Mouse (Mus musculus) midbrain, embryonic 11.5 days (tissue): ENCODE results near the gene Colq. TPM values are rescaled to one million over a fixed set of nuclear protein-coding genes. Genes with fewer than 3 reads are reported as not detected.

Experiments
- ATAC-seq: fragments of 200-750 bp; cut with Nextera tagmentation; 2 replicates; pipeline ENCODE4 v1.8.0; 2017; ENCODE audit warnings: moderate TSS enrichment, moderate library complexity; ENCODE audit not compliant: low FRiP score
- DNase-seq: peaks from one replicate; pipeline ENCODE4 v3.0.0; 2015; ENCODE audit warnings: low spot score; ENCODE audit errors: missing footprints
- H3K27ac ChIP-seq: fragments of 300-500 bp; sonication (generic); 2 replicates; pipeline ENCODE4 v1.5.1; 2014; ENCODE audit warnings: low read depth, low read length
- H3K27me3 ChIP-seq: fragments of 300-500 bp; sonication (generic); 2 replicates; pipeline ENCODE4 v1.6.1; 2014; ENCODE audit warnings: mild to moderate bottlenecking, low read length, moderate library complexity, mixed read lengths; ENCODE audit not compliant: control insufficient read depth, insufficient read depth
- H3K36me3 ChIP-seq: fragments of 300-500 bp; sonication (generic); 2 replicates; pipeline ENCODE4 v1.6.1; 2014; ENCODE audit warnings: mild to moderate bottlenecking, low read length, moderate library complexity, mixed read lengths; ENCODE audit not compliant: control insufficient read depth, insufficient read depth
- H3K4me1 ChIP-seq: fragments of 300-500 bp; sonication (generic); 2 replicates; pipeline ENCODE4 v1.6.1; 2014; ENCODE audit warnings: low read length; ENCODE audit not compliant: control insufficient read depth, insufficient read depth
- H3K4me2 ChIP-seq: fragments of 300-500 bp; sonication (generic); 2 replicates; pipeline ENCODE4 v1.6.1; 2014; ENCODE audit warnings: mild to moderate bottlenecking, moderate library complexity
- H3K4me3 ChIP-seq: fragments of 300-500 bp; sonication (generic); 2 replicates; pipeline ENCODE4 v1.5.1; 2014; ENCODE audit warnings: low read depth, low read length
- H3K9ac ChIP-seq: fragments of 300-500 bp; sonication (generic); 2 replicates; pipeline ENCODE4 v1.6.1; 2014; ENCODE audit warnings: low read length
- H3K9me3 ChIP-seq: fragments of 300-500 bp; sonication (generic); 2 replicates; pipeline ENCODE4 v1.6.1; 2016; ENCODE audit warnings: low read length; ENCODE audit not compliant: control insufficient read depth
- WGBS: fragments of 180-500 bp; shearing (Covaris S2); extraction: QIAGEN DNeasy Blood & Tissue Kit; methylation state at CpG from one replicate; pipeline ENCODE4 v1.1.7; 2014; 5-methylcytosine and 5-hydroxymethylcytosine counted together
- polyA plus RNA-seq: library from polyadenylated mRNA; unstranded; fragments of >200 nt; fragmentation: Nextera tagmentation; extraction: Ambion mirVana; gene quantifications from 2 replicates; pipeline ENCODE4 v1.2.1, GENCODE M21; 2014

Gene Colq
- 0.04 TPM in 1 of 2 replicates, not detected in the other for polyA plus RNA-seq

DNA sequence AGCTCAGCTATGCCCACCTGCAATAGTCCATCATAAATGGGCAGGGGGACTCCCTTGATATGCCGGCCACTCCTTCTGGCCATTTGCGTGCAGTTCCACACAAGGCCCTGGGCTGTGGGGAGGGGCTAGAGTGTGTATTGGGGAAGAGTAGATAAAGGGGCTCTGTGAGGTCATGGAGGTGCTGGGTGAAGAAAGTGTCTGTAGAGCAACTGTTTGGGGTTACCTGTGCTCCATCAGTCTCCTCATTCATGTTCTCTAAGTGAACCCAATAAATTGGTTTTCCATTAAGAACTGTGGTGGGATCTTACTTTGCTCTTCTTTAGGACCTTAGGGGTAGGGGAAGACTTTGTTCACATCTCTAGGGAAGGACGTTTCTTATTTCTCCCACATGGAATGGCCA, at the start of gene Colq:
TSS of gene Colq (minus strand) at position 101 of the 400 bp plus-strand sequence.
- Histone ChIP-seq H3K9me3 (no peaks in the 10 kb centered on the region), H3K9ac (no peak within 1 kb of the TSS), H3K27me3 (no peaks in the 10 kb centered on the region), H3K27ac (no peak within 1 kb of the TSS), H3K36me3 (no peaks in the 10 kb centered on the region), H3K4me1 (no peaks in the 10 kb centered on the region), H3K4me3 (no peak within 1 kb of the TSS), H3K4me2 (no peak within 1 kb of the TSS)
- ATAC-seq (no peak), DNase-seq (no peak)
- 92% methylated on average over 3 of the region's 3 CpGs for WGBS

DNA sequence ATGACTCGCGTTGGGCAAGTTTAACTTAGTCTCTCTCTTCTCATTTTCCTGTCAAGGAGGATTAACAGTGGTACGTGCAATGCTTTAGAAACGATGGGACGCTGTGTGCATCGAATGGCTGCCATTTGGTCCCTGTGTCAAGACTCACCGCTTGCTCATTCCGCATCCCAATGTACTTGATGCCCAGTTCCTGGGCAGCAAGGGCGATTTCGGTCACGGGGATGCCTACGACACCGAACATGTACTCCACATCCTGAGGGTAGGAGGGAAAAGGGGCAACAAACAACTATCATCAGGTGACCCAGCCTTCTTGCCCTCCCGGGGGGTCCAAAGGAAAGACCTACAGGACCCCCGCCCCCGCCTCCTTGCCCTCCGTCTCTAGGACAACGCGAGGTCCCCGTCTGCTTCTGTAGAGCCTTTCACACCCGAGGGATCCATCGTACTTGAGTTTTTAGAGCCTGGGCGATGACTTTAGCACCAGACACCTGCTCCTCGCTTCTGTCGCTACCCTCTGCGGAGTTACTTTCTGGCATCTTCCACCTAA, 49.3 kb upstream of the Colq start, which contains the start of gene Gm49387:
TSS of gene Gm49387 (minus strand) at position 533 of the 544 bp plus-strand sequence.
- H3K9ac ChIP-seq: peak within 1 kb of the TSS; percentile 61
- ATAC-seq (peak; percentile 71), DNase-seq (peak; percentile 93)
- H3K27ac ChIP-seq: peak within 1 kb of the TSS; percentile 32
- no peaks in the 10 kb centered on the region for H3K9me3 ChIP-seq
- WGBS: 4% methylated on average over 26 of the region's 26 CpGs
- peaks cover 8% of the 10 kb centered on the region; the same call in 1 of the 2 replicates for H3K4me1 ChIP-seq
- H3K4me2 ChIP-seq: peak within 1 kb of the TSS; percentile 95
- H3K4me3 ChIP-seq: peak within 1 kb of the TSS; percentile 62
- H3K36me3 ChIP-seq: no peaks in the 10 kb centered on the region
- H3K27me3 ChIP-seq: no peaks in the 10 kb centered on the region

DNA sequence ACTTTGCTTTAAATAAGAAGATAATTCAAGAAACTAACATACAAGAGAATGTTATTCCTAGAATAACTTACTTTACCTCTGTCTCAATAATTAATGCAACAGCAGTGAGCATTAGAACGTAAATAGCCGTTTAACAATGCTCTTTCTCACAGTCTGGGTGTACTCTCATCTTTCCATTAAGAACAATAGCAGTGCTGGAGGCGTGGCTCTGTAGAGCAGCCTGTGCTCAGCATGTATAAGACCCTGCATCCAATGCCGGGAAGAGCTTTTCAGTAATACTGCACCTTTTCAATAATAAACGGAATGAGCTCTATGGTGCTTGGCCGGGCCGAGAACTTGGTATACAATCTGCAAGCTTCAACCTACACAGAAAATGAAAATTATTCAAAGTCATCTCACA, 39.5 kb upstream of the Colq start:
- no peaks in the 10 kb centered on the region for H3K9me3 ChIP-seq
- H3K36me3 ChIP-seq: no peaks in the 10 kb centered on the region
- no peaks in the 10 kb centered on the region for H3K27me3 ChIP-seq
- no peak overlapping the region for H3K4me3 ChIP-seq
- ATAC-seq: no peak
- no peak overlapping the region for H3K4me2 ChIP-seq
- DNase-seq: no peak
- 58% methylated on average over 7 of the region's 7 CpGs for WGBS
- H3K27ac ChIP-seq: no peak overlapping the region
- H3K9ac ChIP-seq: no peak overlapping the region
- H3K4me1 ChIP-seq: no peaks in the 10 kb centered on the region

DNA sequence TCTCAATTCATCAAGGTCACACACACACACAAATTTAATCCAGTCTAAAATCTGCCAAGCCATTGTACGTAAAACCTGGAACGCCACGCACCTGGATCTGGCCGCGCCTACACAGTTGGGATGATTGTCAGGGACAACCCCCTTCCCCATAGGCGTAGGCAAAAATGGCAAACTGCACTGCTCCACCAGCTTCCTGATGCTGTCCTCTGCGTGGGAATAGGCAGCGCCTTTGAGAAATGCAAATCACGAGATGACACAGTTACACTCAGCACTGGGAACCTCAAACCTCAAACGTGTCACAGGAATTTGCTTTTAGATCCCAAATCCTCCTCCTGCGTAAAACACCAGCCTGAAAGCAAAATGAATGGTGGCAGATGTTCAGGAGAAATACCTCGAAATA, 31.6 kb upstream of the Colq start:
- Histone ChIP-seq H3K9me3 (no peaks in the 10 kb centered on the region), H3K9ac (no peak overlapping the region), H3K4me1 (no peaks in the 10 kb centered on the region), H3K27me3 (no peaks in the 10 kb centered on the region), H3K4me3 (no peak overlapping the region), H3K27ac (no peak overlapping the region), H3K4me2 (no peak overlapping the region), H3K36me3 (no peaks in the 10 kb centered on the region)
- WGBS: 89% methylated on average over 12 of the region's 12 CpGs
- no peak for DNase-seq
- no peak for ATAC-seq

DNA sequence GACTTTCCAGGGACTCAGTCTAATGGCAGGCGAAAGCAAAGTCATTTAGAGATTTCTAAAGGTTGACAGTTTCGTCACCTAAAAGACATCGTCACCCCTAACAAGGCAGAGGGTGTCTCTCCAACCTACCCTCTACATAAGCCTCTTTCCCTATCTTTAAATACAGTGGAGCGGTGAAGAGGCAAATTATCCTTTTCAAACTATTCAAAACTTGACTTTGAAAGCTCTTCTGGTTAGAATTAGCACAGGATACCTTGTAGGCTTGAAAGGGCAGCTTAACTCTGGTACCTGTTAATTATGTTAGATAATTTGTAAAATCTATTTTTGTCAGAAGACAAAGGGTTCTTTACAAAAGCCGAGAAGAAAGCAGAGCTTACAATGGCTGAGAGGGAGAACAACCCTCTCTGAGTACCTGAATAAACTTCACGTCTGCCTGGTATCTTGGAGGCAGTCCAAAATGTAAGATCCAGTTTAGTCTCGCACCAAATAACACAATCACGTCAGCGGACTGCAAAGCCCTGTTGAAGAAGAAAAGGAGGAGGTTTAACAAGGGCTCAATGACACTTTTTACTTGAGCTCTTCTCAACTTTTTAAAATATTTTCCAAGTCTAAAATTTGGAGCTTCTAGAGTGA, 29.6 kb upstream of the Colq start:
- Histone ChIP-seq H3K4me3 (no peak overlapping the region), H3K9me3 (no peaks in the 10 kb centered on the region), H3K4me1 (no peaks in the 10 kb centered on the region), H3K27ac (no peak overlapping the region), H3K9ac (no peak overlapping the region), H3K27me3 (no peaks in the 10 kb centered on the region), H3K36me3 (no peaks in the 10 kb centered on the region), H3K4me2 (no peak overlapping the region)
- WGBS: 78% methylated on average over 9 of the region's 9 CpGs
- DNase-seq (no peak), ATAC-seq (no peak)

DNA sequence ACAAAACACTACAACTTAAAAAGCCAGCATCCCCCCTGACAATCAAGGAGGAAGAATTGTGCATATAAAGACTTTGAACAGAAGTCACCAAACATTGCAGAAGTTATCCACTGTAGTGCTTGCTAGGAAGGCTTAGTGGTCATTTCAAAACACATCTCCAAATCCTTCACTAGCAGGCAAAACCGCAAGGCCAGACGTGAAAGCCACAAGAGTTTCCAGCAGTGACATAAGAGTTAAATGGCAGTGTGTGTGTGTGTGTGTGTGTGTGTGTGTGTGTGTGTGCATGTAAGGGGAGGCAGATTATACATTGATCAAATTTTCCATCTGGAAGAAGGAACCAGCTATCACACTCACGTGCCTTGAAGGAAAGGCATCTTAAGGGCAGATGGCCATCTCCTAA, 26.9 kb upstream of the Colq start:
- H3K27ac ChIP-seq: no peak overlapping the region
- no peaks in the 10 kb centered on the region for H3K27me3 ChIP-seq
- H3K9me3 ChIP-seq: no peaks in the 10 kb centered on the region
- 99% methylated on average over 3 of the region's 3 CpGs for WGBS
- ATAC-seq: no peak
- no peak overlapping the region for H3K9ac ChIP-seq
- H3K36me3 ChIP-seq: no peaks in the 10 kb centered on the region
- DNase-seq: no peak
- H3K4me3 ChIP-seq: no peak overlapping the region
- H3K4me2 ChIP-seq: no peak overlapping the region
- no peaks in the 10 kb centered on the region for H3K4me1 ChIP-seq

DNA sequence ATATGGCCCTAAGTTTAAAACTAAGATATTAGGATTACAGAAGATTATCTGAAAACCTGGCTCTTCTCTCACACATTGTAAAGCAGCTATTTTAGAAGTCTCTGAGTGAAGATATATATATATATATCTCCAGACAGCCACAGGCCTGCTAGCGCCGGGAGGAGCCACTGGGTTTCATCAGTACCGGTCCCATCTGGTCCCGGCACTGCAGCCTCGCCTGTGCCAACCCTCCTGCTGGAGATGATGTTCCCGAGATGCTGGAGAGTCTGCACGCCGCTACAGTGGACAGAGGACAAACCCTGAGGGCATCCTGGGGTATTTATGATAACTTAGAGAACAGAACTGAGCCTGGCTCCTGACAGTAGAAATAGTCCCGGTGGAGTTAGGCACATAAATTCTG, 26.1 kb upstream of the Colq start:
- no peak overlapping the region for H3K4me2 ChIP-seq
- 92% methylated on average over 9 of the region's 9 CpGs for WGBS
- H3K27ac ChIP-seq: no peak overlapping the region
- H3K27me3 ChIP-seq: no peaks in the 10 kb centered on the region
- ATAC-seq: no peak
- H3K9me3 ChIP-seq: no peaks in the 10 kb centered on the region
- no peaks in the 10 kb centered on the region for H3K36me3 ChIP-seq
- H3K9ac ChIP-seq: no peak overlapping the region
- no peaks in the 10 kb centered on the region for H3K4me1 ChIP-seq
- no peak overlapping the region for H3K4me3 ChIP-seq
- DNase-seq: no peak

DNA sequence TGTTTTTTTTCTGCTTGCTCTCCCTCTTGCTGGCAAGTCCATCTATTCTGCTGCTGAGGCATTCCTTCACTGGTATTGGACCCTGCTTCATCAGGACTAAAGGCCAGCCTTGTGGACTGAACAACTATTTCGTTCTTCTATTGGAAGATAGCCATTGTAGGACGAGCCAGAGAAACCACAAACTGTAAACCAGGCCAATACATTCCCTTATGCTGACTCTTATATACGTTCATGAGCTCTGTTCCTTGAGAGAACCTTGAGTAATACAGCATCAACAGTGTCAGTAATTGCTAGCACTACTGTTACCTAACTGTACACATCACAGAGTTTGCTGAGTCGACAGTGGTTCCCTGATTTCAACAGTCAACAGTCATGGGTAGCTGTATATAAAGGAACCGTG, 22.5 kb upstream of the Colq start:
- Histone ChIP-seq H3K4me2 (no peak overlapping the region), H3K36me3 (no peaks in the 10 kb centered on the region), H3K4me1 (no peaks in the 10 kb centered on the region), H3K27me3 (no peaks in the 10 kb centered on the region), H3K27ac (no peak overlapping the region), H3K9me3 (no peaks in the 10 kb centered on the region), H3K4me3 (no peak overlapping the region), H3K9ac (no peak overlapping the region)
- DNase-seq (no peak), ATAC-seq (no peak)
- 86% methylated on average over 5 of the region's 5 CpGs for WGBS

DNA sequence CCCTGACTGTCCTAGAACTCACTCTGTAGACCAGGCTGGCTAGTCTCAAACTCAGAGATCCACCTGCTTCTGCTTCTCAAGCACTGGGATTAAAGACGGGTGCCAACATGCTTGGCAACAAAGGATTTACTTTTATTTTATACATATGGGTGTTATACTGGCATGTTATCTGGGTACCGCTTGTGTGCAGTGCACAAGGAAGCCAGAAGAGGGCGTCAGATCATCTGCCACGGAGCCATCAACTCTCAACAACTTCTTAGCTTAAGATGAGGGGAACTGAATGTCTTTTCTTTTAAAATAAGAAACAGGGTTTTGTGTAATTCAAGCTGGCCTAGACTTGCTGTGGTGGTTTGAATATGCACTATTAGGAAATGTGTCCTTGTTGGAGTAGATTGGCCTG, 20.8 kb upstream of the Colq start:
- H3K4me2 ChIP-seq: no peak overlapping the region
- ATAC-seq: no peak
- no peak overlapping the region for H3K4me3 ChIP-seq
- no peak overlapping the region for H3K27ac ChIP-seq
- no peak overlapping the region for H3K9ac ChIP-seq
- H3K27me3 ChIP-seq: no peaks in the 10 kb centered on the region
- no peaks in the 10 kb centered on the region for H3K36me3 ChIP-seq
- H3K9me3 ChIP-seq: no peaks in the 10 kb centered on the region
- no peaks in the 10 kb centered on the region for H3K4me1 ChIP-seq
- no peak for DNase-seq
- WGBS: 72% methylated on average over 4 of the region's 4 CpGs
